Mouse (Mus musculus) intestine, embryonic 16.5 days (tissue): ENCODE data around the gene Gm20388. TPM values are rescaled to one million over a fixed set of nuclear protein-coding genes. Genes with fewer than 3 reads are reported as not detected.

Experiments
- ATAC-seq: fragments of 200-750 bp; cut with Nextera tagmentation; 2 replicates; pipeline ENCODE4 v1.8.0; 2017; ENCODE audit warnings: moderate TSS enrichment, moderate library complexity
- H3K27ac ChIP-seq: fragments of 300-500 bp; sonication (generic); 2 replicates; pipeline ENCODE4 v1.5.1; 2014; ENCODE audit warnings: mild to moderate bottlenecking, low read length
- H3K27me3 ChIP-seq: fragments of 300-500 bp; sonication (generic); replicated peaks from 2 replicates; pipeline ENCODE4 v1.6.1; 2014; ENCODE audit warnings: low read length, control low read depth, mixed read lengths; ENCODE audit not compliant: control insufficient read depth, insufficient read depth
- H3K36me3 ChIP-seq: fragments of 300-500 bp; sonication (generic); 2 replicates; pipeline ENCODE4 v1.6.1; 2014; ENCODE audit warnings: low read length, control low read depth; ENCODE audit not compliant: control insufficient read depth, insufficient read depth
- H3K4me1 ChIP-seq: fragments of 300-500 bp; sonication (generic); 2 replicates; pipeline ENCODE4 v1.6.1; 2014; ENCODE audit warnings: low read length, control low read depth, mixed read lengths; ENCODE audit not compliant: control insufficient read depth, insufficient read depth
- H3K4me2 ChIP-seq: fragments of 300-500 bp; sonication (generic); 2 replicates; pipeline ENCODE4 v1.6.1; 2014; ENCODE audit warnings: low read depth, low read length, control low read depth
- H3K4me3 ChIP-seq: fragments of 300-500 bp; sonication (generic); 2 replicates; pipeline ENCODE4 v1.5.1; 2014; ENCODE audit warnings: mild to moderate bottlenecking, low read length
- H3K9ac ChIP-seq: fragments of 300-500 bp; sonication (generic); 2 replicates; pipeline ENCODE4 v1.6.1; 2014; ENCODE audit warnings: low read depth, low read length
- H3K9me3 ChIP-seq: fragments of 300-500 bp; sonication (generic); 2 replicates; pipeline ENCODE4 v1.6.1; 2016; ENCODE audit warnings: low read length, control low read depth; ENCODE audit not compliant: control insufficient read depth
- WGBS: fragments of 180-500 bp; shearing (Covaris S2); extraction: QIAGEN DNeasy Blood & Tissue Kit; methylation state at CpG from one replicate; pipeline ENCODE4 v1.1.7; 2014; 5-methylcytosine and 5-hydroxymethylcytosine counted together
- polyA plus RNA-seq: library from polyadenylated mRNA; unstranded; fragments of >200 nt; fragmentation: Nextera tagmentation; extraction: Ambion mirVana; gene quantifications from 2 replicates; pipeline ENCODE4 v1.2.1, GENCODE M21; 2015

Gm20388 gene
- polyA plus RNA-seq, 1 experiment from 2014 or later = 5.8 TPM

- H3K9me3 ChIP-seq = no peaks in the 10 kb centered on the region
- no peaks in the 10 kb centered on the region for H3K4me1 ChIP-seq
- peaks cover 13% of the 10 kb centered on the region for H3K36me3 ChIP-seq
- no peaks in the 10 kb centered on the region for H3K27me3 ChIP-seq
- H3K9ac ChIP-seq = no peak overlapping the region
- H3K4me3 ChIP-seq = no peak overlapping the region
- WGBS = 92% methylated on average over 15 of the region's 15 CpGs
- ATAC-seq = no peak
- H3K27ac ChIP-seq = no peak overlapping the region
- no peak overlapping the region for H3K4me2 ChIP-seq
Observed at GRCm38 (mm10) chr8:122001339-122002115, 2090.9 kb downstream of the Gm20388 start.

- Histone ChIP-seq H3K27me3 (no peaks in the 10 kb centered on the region), H3K4me2 (no peak overlapping the region), H3K27ac (no peak overlapping the region), H3K4me1 (no peaks in the 10 kb centered on the region), H3K4me3 (no peak overlapping the region), H3K9me3 (no peaks in the 10 kb centered on the region), H3K9ac (no peak overlapping the region), H3K36me3 (peaks cover 18% of the 10 kb centered on the region)
- no peak for ATAC-seq
- WGBS = 75% methylated on average over 8 of the region's 8 CpGs
Observed at GRCm38 (mm10) chr8:122003646-122004045, 2093.0 kb downstream of the Gm20388 start.

- no peaks in the 10 kb centered on the region for H3K27me3 ChIP-seq
- no peaks in the 10 kb centered on the region for H3K9me3 ChIP-seq
- no peak overlapping the region for H3K9ac ChIP-seq
- WGBS = 79% methylated on average over 5 of the region's 5 CpGs
- no peak overlapping the region for H3K4me3 ChIP-seq
- H3K27ac ChIP-seq = no peak overlapping the region
- ATAC-seq = no peak
- H3K36me3 ChIP-seq = peaks cover 14% of the 10 kb centered on the region
- H3K4me1 ChIP-seq = no peaks in the 10 kb centered on the region
- H3K4me2 ChIP-seq = no peak overlapping the region
Observed at GRCm38 (mm10) chr8:122004131-122004530, 2093.5 kb downstream of the Gm20388 start.

GRCm38 (mm10) chr8:122005422-122006204 lies 2095.0 kb downstream of the Gm20388 start:
- Histone ChIP-seq H3K4me2 (no peak overlapping the region), H3K4me3 (no peak overlapping the region), H3K36me3 (peaks cover 11% of the 10 kb centered on the region; the same call in 1 of the 2 replicates), H3K9me3 (no peaks in the 10 kb centered on the region), H3K27ac (no peak overlapping the region), H3K27me3 (no peaks in the 10 kb centered on the region), H3K9ac (no peak overlapping the region), H3K4me1 (no peaks in the 10 kb centered on the region)
- no peak for ATAC-seq
- WGBS = 90% methylated on average over 25 of the region's 25 CpGs

- no peak overlapping the region for H3K4me3 ChIP-seq
- WGBS = 81% methylated on average over 13 of the region's 13 CpGs
- H3K27ac ChIP-seq = no peak overlapping the region
- no peaks in the 10 kb centered on the region for H3K27me3 ChIP-seq
- ATAC-seq = no peak
- H3K4me2 ChIP-seq = no peak overlapping the region
- H3K9me3 ChIP-seq = no peaks in the 10 kb centered on the region
- no peak overlapping the region for H3K9ac ChIP-seq
- H3K36me3 ChIP-seq = peaks cover 11% of the 10 kb centered on the region; the same call in 1 of the 2 replicates
- H3K4me1 ChIP-seq = no peaks in the 10 kb centered on the region
Observed at GRCm38 (mm10) chr8:122006688-122007484, 2096.2 kb downstream of the Gm20388 start.

GRCm38 (mm10) chr8:122008395-122008794 lies 2097.8 kb downstream of the Gm20388 start:
- WGBS = 90% methylated on average over 5 of the region's 5 CpGs
- Histone ChIP-seq H3K27ac (no peak overlapping the region), H3K4me3 (no peak overlapping the region), H3K27me3 (no peaks in the 10 kb centered on the region), H3K36me3 (peaks cover 11% of the 10 kb centered on the region; the same call in 1 of the 2 replicates), H3K4me2 (no peak overlapping the region), H3K9me3 (no peaks in the 10 kb centered on the region), H3K9ac (no peak overlapping the region), H3K4me1 (no peaks in the 10 kb centered on the region)
- ATAC-seq = no peak

- no peak overlapping the region for H3K4me2 ChIP-seq
- 79% methylated on average over 5 of the region's 5 CpGs for WGBS
- no peak for ATAC-seq
- peaks cover 10% of the 10 kb centered on the region; the same call in 1 of the 2 replicates for H3K36me3 ChIP-seq
- no peaks in the 10 kb centered on the region for H3K27me3 ChIP-seq
- no peak overlapping the region for H3K4me3 ChIP-seq
- H3K4me1 ChIP-seq = no peaks in the 10 kb centered on the region
- H3K9me3 ChIP-seq = no peaks in the 10 kb centered on the region
- no peak overlapping the region for H3K27ac ChIP-seq
- no peak overlapping the region for H3K9ac ChIP-seq
Observed at GRCm38 (mm10) chr8:122010638-122011037, 2100.0 kb downstream of the Gm20388 start.

- no peak for ATAC-seq
Observed at GRCm38 (mm10) chr8:122011066-122011588, 2100.5 kb downstream of the Gm20388 start.

GRCm38 (mm10) chr8:122014606-122015005 lies 2104.0 kb downstream of the Gm20388 start:
- Histone ChIP-seq H3K36me3 (no peaks in the 10 kb centered on the region), H3K4me3 (no peak overlapping the region), H3K4me2 (no peak overlapping the region), H3K4me1 (no peaks in the 10 kb centered on the region), H3K27ac (no peak overlapping the region), H3K9me3 (no peaks in the 10 kb centered on the region), H3K27me3 (no peaks in the 10 kb centered on the region), H3K9ac (no peak overlapping the region)
- 63% methylated on average over 3 of the region's 3 CpGs for WGBS
- ATAC-seq = no peak

More at GRCm38 (mm10) chr8:122011066-122011588, 2100.5 kb downstream of the Gm20388 start:
- H3K4me1 ChIP-seq = no peaks in the 10 kb centered on the region
- no peak overlapping the region for H3K4me3 ChIP-seq
- no peaks in the 10 kb centered on the region for H3K27me3 ChIP-seq
- no peaks in the 10 kb centered on the region for H3K9me3 ChIP-seq
- no peak overlapping the region for H3K4me2 ChIP-seq
- H3K36me3 ChIP-seq = peaks cover 8% of the 10 kb centered on the region; the same call in 1 of the 2 replicates
- H3K9ac ChIP-seq = no peak overlapping the region
- WGBS = 56% methylated on average over 7 of the region's 7 CpGs
- no peak overlapping the region for H3K27ac ChIP-seq
